Mouse (Mus musculus) spleen, adult 2 months (tissue): ENCODE results near the gene 2010300C02Rik.

Source experiments
- CTCF ChIP-seq: fragments of 200-500 bp; IDR thresholded peaks from 2 replicates; pipeline ENCODE4 v1.5.1; 2011; ENCODE audit warnings: mild to moderate bottlenecking, inconsistent platforms; ENCODE audit not compliant: insufficient read depth, insufficient read length, insufficient replicate concordance; ENCODE audit errors: extremely low read depth
- POLR2A ChIP-seq: fragments of 200-500 bp; IDR thresholded peaks from 2 replicates; pipeline ENCODE4 v1.6.1; 2011; ENCODE audit warnings: low read depth, low read length, inconsistent platforms

- TF ChIP-seq POLR2A (no peak), CTCF (no peak)
These were observed 75.4 kb downstream of the 2010300C02Rik start for GRCm38 (mm10) chr1:37644501-37644900.
